In the genomic region with DNA sequence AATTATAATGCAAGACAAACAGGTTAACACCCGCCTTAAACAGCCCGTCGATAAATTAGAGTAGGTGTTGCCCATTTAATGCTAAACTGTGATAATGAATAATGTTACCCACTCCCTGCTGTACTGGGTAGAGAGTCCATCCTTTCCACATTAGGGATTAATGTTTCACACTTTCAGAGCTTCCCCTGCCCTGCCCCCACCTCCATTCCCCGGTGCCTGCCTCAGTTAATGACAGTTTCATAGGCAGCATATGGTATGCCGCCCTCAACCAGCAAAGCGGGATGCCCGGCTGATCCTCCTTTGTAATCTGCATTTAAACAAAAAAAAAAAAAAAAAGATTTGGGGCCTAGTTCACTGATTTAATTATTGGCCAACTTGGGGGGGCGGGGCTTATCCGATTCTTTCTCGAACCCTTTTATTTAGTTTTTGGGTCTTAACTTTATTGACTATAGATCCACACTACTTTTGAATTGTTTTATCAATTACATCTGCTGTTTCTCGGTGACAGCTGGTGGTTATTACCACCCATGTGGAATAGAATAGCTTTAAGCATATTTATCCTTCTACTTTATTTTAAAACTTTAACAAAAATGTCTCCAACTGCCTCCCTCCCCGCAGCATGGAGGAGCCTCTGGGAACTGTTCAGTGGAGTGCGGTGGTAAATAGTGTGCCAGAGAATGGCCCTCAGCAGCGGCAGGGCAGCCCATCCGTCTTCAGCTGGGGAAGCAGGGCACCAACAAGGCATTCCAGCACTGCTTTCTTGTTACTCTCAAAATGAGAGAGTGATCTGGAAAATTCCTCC, we compare ENCODE assay signal across 12 mouse cellular contexts.
A peak's percentile ranks its signal among the peaks of the same experiment; 100 is the strongest.
DNase-seq lines count a peak whose midpoint lies in the region; ATAC-seq and TF ChIP-seq lines count a peak whose summit lies in the region.
"Had no signal": no experiment of that assay in that cellular context is flagged by ENCODE, and none has a peak within 500 bp of the region (broad histone marks: within the 10 kb centered on the region; RNA-seq: fewer than 3 reads in every experiment).

No protein-coding gene starts in this region.

- no peak for DNase-seq in kidney, adult 2 months
- DNase-seq in retina, postnatal 1 day, result peak; percentile 63
- DNase-seq in retina, embryonic 14.5 days (ENCODE audit: low spot score), result no peak
- DNase-seq in limb, embryonic 11.5 days (ENCODE audit: low spot score), result peak; percentile 40
- DNase-seq in left cerebral cortex, postnatal 10 days (ENCODE audit: extremely low spot score in 1 of 2, low spot score in 2 of 2), result no peak
- no peak for DNase-seq in adrenal gland, postnatal 36 days
- DNase-seq: adrenal gland, adult 2 months; cerebellum, adult 8-10 months had no signal

- no peak overlapping the region for H3K4me2 ChIP-seq in kidney, embryonic 15.5 days
- no peak overlapping the region for H3K4me2 ChIP-seq in limb, embryonic 11.5 days (ENCODE audit: low read depth, severe bottlenecking)
- H3K4me2 ChIP-seq in neural tube, embryonic 15.5 days, result no peak overlapping the region

- peaks cover 24% of the 10 kb centered on the region for H3K4me1 ChIP-seq in kidney, embryonic 15.5 days
- no peaks in the 10 kb centered on the region for H3K4me1 ChIP-seq in kidney, adult 2 months (ENCODE audit: control insufficient read depth, insufficient read depth, low read length)
- peaks cover 15% of the 10 kb centered on the region for H3K4me1 ChIP-seq in limb, embryonic 11.5 days (ENCODE audit: control insufficient read depth, insufficient read depth, low read length)
- peaks cover 20% of the 10 kb centered on the region for H3K4me1 ChIP-seq in neural tube, embryonic 15.5 days

- no peak overlapping the region for H3K27ac ChIP-seq in kidney, embryonic 15.5 days
- H3K27ac ChIP-seq in kidney, adult 2 months (ENCODE audit: insufficient read depth, low read depth, low read length), result no peak overlapping the region
- no peak overlapping the region for H3K27ac ChIP-seq in limb, embryonic 11.5 days (replicated peaks; ENCODE audit: low read depth, low read length)
- H3K27ac ChIP-seq in neural tube, embryonic 15.5 days (replicated peaks), result 0 out of 2 replicates have a peak overlapping the region, but pooled peaks have one; percentile 13
- H3K27ac ChIP-seq: liver, embryonic 14.5 days had no signal

- no peak for TF ChIP-seq POLR2A in kidney, adult 2 months (IDR thresholded peaks at IDR 0.05; ENCODE audit: low read depth, low read length)

- H3K27me3 ChIP-seq in kidney, embryonic 15.5 days, result peaks cover 16% of the 10 kb centered on the region
- no peaks in the 10 kb centered on the region for H3K27me3 ChIP-seq in kidney, adult 2 months (replicated peaks; ENCODE audit: control insufficient read depth, insufficient read depth, low read length)
- no peaks in the 10 kb centered on the region; the same call in 1 of the 2 replicates for H3K27me3 ChIP-seq in limb, embryonic 11.5 days (ENCODE audit: control insufficient read depth, insufficient read depth, low read length)
- no peaks in the 10 kb centered on the region for H3K27me3 ChIP-seq in neural tube, embryonic 15.5 days (replicated peaks)

- H3K4me3 ChIP-seq in kidney, embryonic 15.5 days (replicated peaks), result no peak overlapping the region
- H3K4me3 ChIP-seq in kidney, adult 2 months (ENCODE audit: insufficient read depth, low read depth, low read length), result no peak overlapping the region
- H3K4me3 ChIP-seq in limb, embryonic 11.5 days (ENCODE audit: low read depth, low read length), result no peak overlapping the region
- H3K4me3 ChIP-seq in neural tube, embryonic 15.5 days (replicated peaks), result no peak overlapping the region
- H3K4me3 ChIP-seq: erythroblast, embryonic 14.5 days had no signal

- no peak for TF ChIP-seq CTCF in kidney, adult 2 months (conservative IDR thresholded peaks at IDR 0.05; ENCODE audit: insufficient read depth, insufficient read length, low read depth, low read length)

- H3K9ac ChIP-seq in kidney, embryonic 15.5 days, result no peak overlapping the region
- H3K9ac ChIP-seq in limb, embryonic 11.5 days (ENCODE audit: low read length), result no peak overlapping the region
- no peak overlapping the region for H3K9ac ChIP-seq in neural tube, embryonic 15.5 days (replicated peaks)
- H3K9ac ChIP-seq: liver, embryonic 14.5 days had no signal

- whole genome bisulfite sequencing in kidney, embryonic 15.5 days, result 26% methylated on average over 15 of the region's 15 CpGs
- 34% methylated on average over 15 of the region's 15 CpGs for WGBS in kidney, adult 2 months
- 11% methylated on average over 15 of the region's 15 CpGs for WGBS in limb, embryonic 11.5 days
- WGBS in neural tube, embryonic 15.5 days, result 18% methylated on average over 15 of the region's 15 CpGs

- no peaks in the 10 kb centered on the region for H3K36me3 ChIP-seq in kidney, embryonic 15.5 days
- H3K36me3 ChIP-seq in kidney, adult 2 months (ENCODE audit: control insufficient read depth, insufficient read depth, low read length), result no peaks in the 10 kb centered on the region
- no peaks in the 10 kb centered on the region for H3K36me3 ChIP-seq in limb, embryonic 11.5 days (ENCODE audit: control insufficient read depth, insufficient read depth, low read length)
- H3K36me3 ChIP-seq in neural tube, embryonic 15.5 days, result no peaks in the 10 kb centered on the region

- intact Hi-C loops in left cerebral cortex, postnatal 10 days (cut with DNase I), result no loop called here

- H3K9me3 ChIP-seq in kidney, embryonic 15.5 days (replicated peaks), result no peaks in the 10 kb centered on the region
- no peaks in the 10 kb centered on the region for H3K9me3 ChIP-seq in limb, embryonic 11.5 days (ENCODE audit: control insufficient read depth, low read length)
- no peaks in the 10 kb centered on the region for H3K9me3 ChIP-seq in neural tube, embryonic 15.5 days (replicated peaks)

- ATAC-seq in kidney, embryonic 15.5 days (replicated peaks; ENCODE audit: low FRiP score), result peak; percentile 66; the same call in 1 of the 2 replicates
- 0 out of 2 replicates have a peak, but pooled peaks have one; percentile 39 for ATAC-seq in limb, embryonic 11.5 days (ENCODE audit: insufficient number of reproducible peaks, low FRiP score, low TSS enrichment, low read depth)
- no peak; the same call in 1 of the 2 replicates for ATAC-seq in neural tube, embryonic 15.5 days (ENCODE audit: low FRiP score)

Comparison
In these comparisons a context has a peak if more than half of its experiments do, and no peak if none do; other contexts are left out.
1. DNase-seq: peak in retina, postnatal 1 day (single experiment) and limb, embryonic 11.5 days (single experiment); none in kidney, adult 2 months (single experiment), retina, embryonic 14.5 days (single experiment), left cerebral cortex, postnatal 10 days (0 of 2) and adrenal gland, postnatal 36 days (0 of 2).